Mouse (Mus musculus): ENCODE results near the gene Lrmda. TPM values are rescaled to one million over a fixed set of nuclear protein-coding genes. Genes with fewer than 3 reads are reported as not detected.

The Lrmda gene
- total and polyA plus RNA-seq, 2 experiments = 0.18 to 0.50 TPM

- Histone ChIP-seq H3K36me3 (ENCODE audit: control insufficient read depth, insufficient read depth, low read length) (no peaks in the 10 kb centered on the region), H3K27ac (replicated peaks; ENCODE audit: insufficient read depth, low read depth, low read length) (no peak overlapping the region), H3K9ac (ENCODE audit: low read depth, low read length) (no peak overlapping the region), H3K27me3 (ENCODE audit: control insufficient read depth, insufficient read depth, low read length) (no peaks in the 10 kb centered on the region), H3K4me1 (ENCODE audit: control insufficient read depth, insufficient read depth, low read length) (no peaks in the 10 kb centered on the region), H3K79me2 (ENCODE audit: control insufficient read depth, insufficient read depth, low read length) (no peaks in the 10 kb centered on the region), H3K4me3 (ENCODE audit: insufficient read depth, low read depth, low read length) (no peak overlapping the region)
- 91% methylated on average over 2 of the region's 2 CpGs for WGBS
- no peak for TF ChIP-seq POLR2A (IDR thresholded peaks at IDR 0.05; ENCODE audit: extremely low read depth, insufficient read depth, low read length)
- no peak for TF ChIP-seq CTCF (IDR thresholded peaks at IDR 0.05; ENCODE audit: low read depth, low read length)
- no peak for DNase-seq (ENCODE audit: extremely low read depth, low read depth, low spot score)
Observed at GRCm38 (mm10) chr14:22700690-22701089, 681.2 kb downstream of the Lrmda start.

- WGBS = 92% methylated on average over 9 of the region's 9 CpGs
- Histone ChIP-seq H3K4me1 (ENCODE audit: control insufficient read depth, insufficient read depth, low read length) (no peaks in the 10 kb centered on the region), H3K9ac (ENCODE audit: low read depth, low read length) (no peak overlapping the region), H3K36me3 (ENCODE audit: control insufficient read depth, insufficient read depth, low read length) (no peaks in the 10 kb centered on the region), H3K4me3 (ENCODE audit: insufficient read depth, low read depth, low read length) (no peak overlapping the region), H3K27me3 (ENCODE audit: control insufficient read depth, insufficient read depth, low read length) (no peaks in the 10 kb centered on the region), H3K79me2 (ENCODE audit: control insufficient read depth, insufficient read depth, low read length) (no peaks in the 10 kb centered on the region), H3K27ac (replicated peaks; ENCODE audit: insufficient read depth, low read depth, low read length) (no peak overlapping the region)
- no peak for DNase-seq (ENCODE audit: extremely low read depth, low read depth, low spot score)
- no peak for TF ChIP-seq POLR2A (IDR thresholded peaks at IDR 0.05; ENCODE audit: extremely low read depth, insufficient read depth, low read length)
- TF ChIP-seq CTCF (IDR thresholded peaks at IDR 0.05; ENCODE audit: low read depth, low read length) = no peak
Observed at GRCm38 (mm10) chr14:22707958-22708701, 688.6 kb downstream of the Lrmda start.

GRCm38 (mm10) chr14:22710071-22710661 lies 690.7 kb downstream of the Lrmda start:
- no peak overlapping the region for H3K9ac ChIP-seq (ENCODE audit: low read depth, low read length)
- no peaks in the 10 kb centered on the region for H3K36me3 ChIP-seq (ENCODE audit: control insufficient read depth, insufficient read depth, low read length)
- no peaks in the 10 kb centered on the region for H3K4me1 ChIP-seq (ENCODE audit: control insufficient read depth, insufficient read depth, low read length)
- H3K79me2 ChIP-seq (ENCODE audit: control insufficient read depth, insufficient read depth, low read length) = no peaks in the 10 kb centered on the region
- 92% methylated on average over 6 of the region's 6 CpGs for WGBS
- no peaks in the 10 kb centered on the region for H3K27me3 ChIP-seq (ENCODE audit: control insufficient read depth, insufficient read depth, low read length)
- no peak overlapping the region for H3K4me3 ChIP-seq (ENCODE audit: insufficient read depth, low read depth, low read length)
- H3K27ac ChIP-seq (replicated peaks; ENCODE audit: insufficient read depth, low read depth, low read length) = no peak overlapping the region
- DNase-seq (ENCODE audit: extremely low read depth, low read depth, low spot score) = no peak
- TF ChIP-seq CTCF (IDR thresholded peaks at IDR 0.05; ENCODE audit: low read depth, low read length) = no peak
- TF ChIP-seq POLR2A (IDR thresholded peaks at IDR 0.05; ENCODE audit: extremely low read depth, insufficient read depth, low read length) = no peak

- Histone ChIP-seq H3K79me2 (ENCODE audit: control insufficient read depth, insufficient read depth, low read length) (no peaks in the 10 kb centered on the region), H3K27me3 (ENCODE audit: control insufficient read depth, insufficient read depth, low read length) (no peaks in the 10 kb centered on the region), H3K9ac (ENCODE audit: low read depth, low read length) (no peak overlapping the region), H3K4me3 (ENCODE audit: insufficient read depth, low read depth, low read length) (no peak overlapping the region), H3K27ac (replicated peaks; ENCODE audit: insufficient read depth, low read depth, low read length) (no peak overlapping the region), H3K36me3 (ENCODE audit: control insufficient read depth, insufficient read depth, low read length) (no peaks in the 10 kb centered on the region), H3K4me1 (ENCODE audit: control insufficient read depth, insufficient read depth, low read length) (no peaks in the 10 kb centered on the region)
- TF ChIP-seq POLR2A (IDR thresholded peaks at IDR 0.05; ENCODE audit: extremely low read depth, insufficient read depth, low read length) (no peak), CTCF (IDR thresholded peaks at IDR 0.05; ENCODE audit: low read depth, low read length) (no peak)
- no peak for DNase-seq (ENCODE audit: extremely low read depth, low read depth, low spot score)
Observed at GRCm38 (mm10) chr14:22712388-22712787, 692.9 kb downstream of the Lrmda start.

- Histone ChIP-seq H3K4me1 (ENCODE audit: control insufficient read depth, insufficient read depth, low read length) (no peaks in the 10 kb centered on the region), H3K79me2 (ENCODE audit: control insufficient read depth, insufficient read depth, low read length) (no peaks in the 10 kb centered on the region), H3K36me3 (ENCODE audit: control insufficient read depth, insufficient read depth, low read length) (no peaks in the 10 kb centered on the region), H3K27ac (replicated peaks; ENCODE audit: insufficient read depth, low read depth, low read length) (no peak overlapping the region), H3K27me3 (ENCODE audit: control insufficient read depth, insufficient read depth, low read length) (no peaks in the 10 kb centered on the region), H3K9ac (ENCODE audit: low read depth, low read length) (no peak overlapping the region), H3K4me3 (ENCODE audit: insufficient read depth, low read depth, low read length) (no peak overlapping the region)
- no peak for DNase-seq (ENCODE audit: extremely low read depth, low read depth, low spot score)
- TF ChIP-seq CTCF (IDR thresholded peaks at IDR 0.05; ENCODE audit: low read depth, low read length) (no peak), POLR2A (IDR thresholded peaks at IDR 0.05; ENCODE audit: extremely low read depth, insufficient read depth, low read length) (no peak)
- WGBS = 76% methylated on average over 6 of the region's 6 CpGs
Observed at GRCm38 (mm10) chr14:22715581-22716378, 696.3 kb downstream of the Lrmda start.

Measured in liver, adult 2 months (tissue).